Mouse (Mus musculus) erythroblast, embryonic 14.5 days (primary cell): Measurements from ENCODE around the gene Cth. TPM values are rescaled to one million over a fixed set of nuclear protein-coding genes. Genes with fewer than 3 reads are reported as not detected.

Source experiments
- H3K27me3 ChIP-seq: 2 replicates; pipeline ENCODE4 v1.6.1; 2012; ENCODE audit warnings: inconsistent platforms; ENCODE audit not compliant: control insufficient read depth
- H3K36me3 ChIP-seq: 2 replicates; pipeline ENCODE4 v1.6.1; 2012; ENCODE audit warnings: mild to moderate bottlenecking, inconsistent platforms; ENCODE audit not compliant: control insufficient read depth
- H3K4me1 ChIP-seq: 2 replicates; pipeline ENCODE4 v1.6.1; 2012; ENCODE audit warnings: inconsistent platforms; ENCODE audit not compliant: control insufficient read depth
- H3K4me3 ChIP-seq: replicated peaks from 2 replicates; pipeline ENCODE3; 2012; ENCODE audit warnings: moderate library complexity, mild to moderate bottlenecking, inconsistent platforms
- H3K9me3 ChIP-seq: 2 replicates; pipeline ENCODE4 v1.6.1; 2012; ENCODE audit warnings: low read length, inconsistent platforms, mixed read lengths; ENCODE audit not compliant: control insufficient read depth
- GATA1 ChIP-seq: IDR thresholded peaks from 2 replicates; pipeline ENCODE4 v1.6.1; 2012; ENCODE audit warnings: low read length, inconsistent platforms, mixed read lengths
- TAL1 ChIP-seq: IDR thresholded peaks from 3 replicates; pipeline ENCODE4 v1.6.1; 2012; ENCODE audit warnings: low read length, inconsistent platforms, mixed read lengths
- polyA plus RNA-seq: library from polyadenylated mRNA; stranded (reverse); fragments of >175 nt; gene quantifications from 2 replicates; pipeline ENCODE4 v1.2.3, GENCODE M21; 2012

Gene Cth
- not detected in 2 replicates for polyA plus RNA-seq

GRCm38 (mm10) chr3:157924692-157925328 is at the start of gene Cth:
TSS of gene Cth (minus strand) at chr3:157925077.
- Histone ChIP-seq H3K9me3 (no peaks in the 10 kb centered on the region), H3K27me3 (peaks cover 11% of the 10 kb centered on the region), H3K4me3 (peak within 1 kb of the TSS; percentile 65), H3K36me3 (no peaks in the 10 kb centered on the region), H3K4me1 (peaks cover 12% of the 10 kb centered on the region)
- TF ChIP-seq TAL1 (no peak), GATA1 (no peak)

DNA sequence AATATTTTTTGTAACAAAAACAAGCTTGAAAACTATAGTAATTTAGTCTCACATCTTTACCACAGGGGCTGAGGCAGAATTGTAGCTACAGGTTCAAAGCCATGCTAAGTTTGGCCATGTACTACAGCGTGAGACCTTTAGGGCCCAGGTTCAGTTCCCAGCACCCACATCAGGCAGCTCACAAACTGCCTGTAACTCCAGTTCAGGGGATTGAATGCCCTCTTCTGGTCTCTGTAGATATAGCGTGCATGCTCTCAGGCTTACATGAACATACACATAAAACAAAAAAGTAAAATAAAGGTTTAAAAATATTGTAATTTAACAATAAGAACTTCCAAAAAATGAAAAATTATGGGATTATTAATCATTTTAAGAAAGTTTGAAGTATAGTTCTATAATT is 48.4 kb upstream of the Cth start:
- Histone ChIP-seq H3K4me3 (no peak overlapping the region), H3K4me1 (no peaks in the 10 kb centered on the region), H3K36me3 (peaks cover 33% of the 10 kb centered on the region), H3K9me3 (no peaks in the 10 kb centered on the region), H3K27me3 (no peaks in the 10 kb centered on the region)
- TF ChIP-seq TAL1 = no peak

DNA sequence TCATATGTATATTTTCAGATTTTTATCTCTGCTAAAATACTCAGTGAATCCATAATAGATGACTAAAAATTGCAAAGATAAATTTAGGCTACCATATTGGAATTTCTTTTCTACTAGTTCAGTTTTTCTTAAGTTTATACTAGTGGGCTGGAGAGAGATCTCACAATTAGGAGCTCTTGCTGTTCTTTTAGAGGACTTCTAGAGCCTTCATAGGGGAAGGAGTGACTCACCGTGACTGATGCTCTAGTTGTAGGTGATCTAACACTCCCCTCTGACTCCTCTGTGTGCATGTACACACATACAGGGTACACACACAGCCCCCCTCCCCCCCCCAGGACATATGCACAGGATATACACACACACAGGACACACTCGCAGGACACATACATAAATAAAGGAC is 46.3 kb upstream of the Cth start:
- Histone ChIP-seq H3K4me3 (no peak overlapping the region), H3K27me3 (no peaks in the 10 kb centered on the region), H3K9me3 (no peaks in the 10 kb centered on the region), H3K4me1 (no peaks in the 10 kb centered on the region), H3K36me3 (peaks cover 26% of the 10 kb centered on the region)
- TF ChIP-seq TAL1 (no peak), GATA1 (no peak)

- no peaks in the 10 kb centered on the region for H3K27me3 ChIP-seq
- H3K4me1 ChIP-seq = peaks cover 12% of the 10 kb centered on the region
- H3K4me3 ChIP-seq = no peak overlapping the region
- H3K36me3 ChIP-seq = peaks cover 31% of the 10 kb centered on the region
- H3K9me3 ChIP-seq = no peaks in the 10 kb centered on the region
- no peak for TF ChIP-seq GATA1
- no peak for TF ChIP-seq TAL1
Observed at GRCm38 (mm10) chr3:157957320-157957719, 32.4 kb upstream of the Cth start.

GRCm38 (mm10) chr3:157956201-157956600 is 31.3 kb upstream of the Cth start:
- no peak overlapping the region for H3K4me3 ChIP-seq
- no peaks in the 10 kb centered on the region for H3K27me3 ChIP-seq
- peaks cover 15% of the 10 kb centered on the region for H3K4me1 ChIP-seq
- TF ChIP-seq GATA1 (no peak), TAL1 (no peak)
- peaks cover 29% of the 10 kb centered on the region for H3K36me3 ChIP-seq
- H3K9me3 ChIP-seq = no peaks in the 10 kb centered on the region

DNA sequence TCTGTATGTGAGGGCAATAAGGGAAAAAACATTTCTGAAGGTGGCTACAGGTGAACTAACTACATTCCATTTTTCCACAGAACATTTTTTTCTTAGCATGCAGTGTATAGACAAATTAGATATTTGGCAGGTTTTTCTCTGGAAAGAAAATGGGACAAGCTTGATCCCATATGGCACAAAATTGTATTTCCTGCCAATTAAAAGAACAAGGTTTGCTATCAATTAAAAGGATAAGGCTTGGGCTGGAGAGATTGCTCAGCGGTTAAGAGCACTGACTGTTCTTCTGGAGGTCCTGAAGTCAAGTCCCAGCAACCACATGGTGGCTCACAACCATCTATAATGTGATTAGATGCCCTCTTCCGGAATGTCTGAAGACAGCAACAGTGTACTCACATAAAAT is 30.6 kb upstream of the Cth start:
- Histone ChIP-seq H3K4me3 (no peak overlapping the region), H3K27me3 (no peaks in the 10 kb centered on the region), H3K36me3 (peaks cover 28% of the 10 kb centered on the region), H3K4me1 (peaks cover 18% of the 10 kb centered on the region), H3K9me3 (no peaks in the 10 kb centered on the region)
- TF ChIP-seq TAL1 (no peak), GATA1 (no peak)

- TF ChIP-seq TAL1 (no peak), GATA1 (no peak)
- Histone ChIP-seq H3K9me3 (no peaks in the 10 kb centered on the region), H3K36me3 (peaks cover 19% of the 10 kb centered on the region), H3K27me3 (no peaks in the 10 kb centered on the region), H3K4me1 (peaks cover 26% of the 10 kb centered on the region), H3K4me3 (no peak overlapping the region)
Observed at GRCm38 (mm10) chr3:157952716-157953115, 27.8 kb upstream of the Cth start.

GRCm38 (mm10) chr3:157947383-157948280 is 22.8 kb upstream of the Cth start:
- H3K9me3 ChIP-seq = no peaks in the 10 kb centered on the region
- TF ChIP-seq GATA1 (no peak), TAL1 (no peak)
- H3K27me3 ChIP-seq = peaks cover 10% of the 10 kb centered on the region
- H3K4me3 ChIP-seq = peak overlapping the region; percentile 95
- peaks cover 33% of the 10 kb centered on the region for H3K4me1 ChIP-seq
- peaks cover 17% of the 10 kb centered on the region for H3K36me3 ChIP-seq

- Histone ChIP-seq H3K36me3 (peaks cover 13% of the 10 kb centered on the region), H3K4me3 (peak within 1 kb of the TSS; percentile 95), H3K27me3 (peaks cover 14% of the 10 kb centered on the region), H3K9me3 (no peaks in the 10 kb centered on the region), H3K4me1 (peaks cover 33% of the 10 kb centered on the region)
- TF ChIP-seq TAL1 (no peak), GATA1 (no peak)
Observed at GRCm38 (mm10) chr3:157946843-157947358, 22.0 kb upstream of the Cth start, which contains the start of gene Ankrd13c. TSS of gene Ankrd13c (plus strand) at chr3:157947239.
